Mouse (Mus musculus) CH12.LX (cell line): ENCODE results near the gene Dpy19l3. TPM values are rescaled to one million over a fixed set of nuclear protein-coding genes. Genes with fewer than 3 reads are reported as not detected.

Experiments
- DNase-seq: peaks from one replicate; pipeline ENCODE4 v3.0.0-alpha.2; 2013; ENCODE audit errors: extremely low read depth
- H3K27ac ChIP-seq: 2 replicates; pipeline ENCODE4 v1.5.1; 2012; ENCODE audit warnings: low read depth, mild to moderate bottlenecking, control low read depth, moderate library complexity; ENCODE audit not compliant: insufficient read depth
- H3K27me3 ChIP-seq: replicated peaks from 2 replicates; pipeline ENCODE3; 2012; ENCODE audit warnings: inconsistent platforms
- H3K36me3 ChIP-seq, 2 experiments: replicated peaks in 1 of 2; 2 replicates each; pipeline versions ENCODE3 to v1.6.1; 2012; ENCODE audit warnings: inconsistent platforms in 1 of 2, low read length in 1 of 2, mild to moderate bottlenecking in 1 of 2, mixed read lengths in 1 of 2, moderate library complexity in 1 of 2; ENCODE audit not compliant: control insufficient read depth in 1 of 2, insufficient read depth in 1 of 2
- H3K4me1 ChIP-seq, 2 experiments: 2 replicates each; pipeline ENCODE4 v1.6.1; 2012; ENCODE audit warnings: inconsistent platforms in 1 of 2, moderate library complexity in 1 of 2; ENCODE audit not compliant: insufficient read depth in 2 of 2, control insufficient read depth in 1 of 2
- H3K4me2 ChIP-seq: 2 replicates; pipeline ENCODE4 v1.6.1; 2012; ENCODE audit warnings: low read depth, mild to moderate bottlenecking, control low read depth; ENCODE audit not compliant: poor library complexity, insufficient read depth, severe bottlenecking
- H3K4me3 ChIP-seq, 3 experiments: fragments of 150-350 bp in 1 of 3; sonication (generic) in 1 of 3; replicated peaks in 1 of 3; 2 replicates each; pipeline versions ENCODE3 to v1.5.1; 2011 to 2012; ENCODE audit warnings: low read depth in 2 of 3, low read length in 2 of 3, mild to moderate bottlenecking in 2 of 3, moderate library complexity in 2 of 3, control low read depth in 1 of 3, improper control_type of control experiment in 1 of 3, inconsistent platforms in 1 of 3, mixed read lengths in 1 of 3; ENCODE audit not compliant: poor library complexity in 1 of 3
- H3K79me2 ChIP-seq: replicated peaks from 2 replicates; pipeline ENCODE4 v1.6.1; 2012; ENCODE audit warnings: mild to moderate bottlenecking, moderate library complexity; ENCODE audit not compliant: control insufficient read depth, poor library complexity, insufficient read depth, severe bottlenecking; ENCODE audit errors: extremely low read depth
- H3K9ac ChIP-seq: 2 replicates; pipeline ENCODE4 v1.6.1; 2012; ENCODE audit warnings: low read depth, mild to moderate bottlenecking, control low read depth, moderate library complexity; ENCODE audit not compliant: insufficient read depth
- H3K9me3 ChIP-seq: replicated peaks from 2 replicates; pipeline ENCODE3; 2012; ENCODE audit warnings: low read length, inconsistent platforms, mixed read lengths
- BHLHE40 ChIP-seq: IDR thresholded peaks from 2 replicates; pipeline ENCODE4 v1.6.1; 2011; ENCODE audit warnings: mild to moderate bottlenecking, low read depth, low read length, improper control_type of control experiment
- CHD1 ChIP-seq: IDR thresholded peaks from 2 replicates; pipeline ENCODE4 v1.6.1; 2012; ENCODE audit warnings: low read depth, low read length, improper control_type of control experiment, inconsistent platforms
- E2F4 ChIP-seq: IDR thresholded peaks from 2 replicates; pipeline ENCODE4 v1.6.1; 2011; ENCODE audit warnings: low read depth, low read length, improper control_type of control experiment; ENCODE audit not compliant: insufficient replicate concordance
- ELF1 ChIP-seq: IDR thresholded peaks from 2 replicates; pipeline ENCODE4 v1.6.1; 2014; ENCODE audit warnings: low read depth, mild to moderate bottlenecking, inconsistent platforms, low read length, improper control_type of control experiment
- HCFC1 ChIP-seq: IDR thresholded peaks from 2 replicates; pipeline ENCODE4 v1.6.1; 2012; ENCODE audit warnings: low read depth, mild to moderate bottlenecking, inconsistent platforms, low read length, improper control_type of control experiment
- JUN ChIP-seq: IDR thresholded peaks from 2 replicates; pipeline ENCODE4 v1.6.1; 2011; ENCODE audit warnings: low read depth, mild to moderate bottlenecking, low read length, improper control_type of control experiment, moderate library complexity; ENCODE audit not compliant: insufficient read depth
- KAT2A ChIP-seq: IDR thresholded peaks from 2 replicates; pipeline ENCODE4 v1.6.1; 2012; ENCODE audit warnings: low read length, improper control_type of control experiment, inconsistent platforms; ENCODE audit not compliant: insufficient replicate concordance
- MAZ ChIP-seq: IDR thresholded peaks from 2 replicates; pipeline ENCODE4 v1.6.1; 2012; ENCODE audit warnings: low read depth, mild to moderate bottlenecking, inconsistent platforms, low read length, improper control_type of control experiment, moderate library complexity
- MEF2A ChIP-seq: IDR thresholded peaks from 2 replicates; pipeline ENCODE4 v1.6.1; 2014; ENCODE audit warnings: low read depth, mild to moderate bottlenecking, inconsistent platforms, low read length, improper control_type of control experiment, borderline replicate concordance
- MXI1 ChIP-seq: IDR thresholded peaks from 2 replicates; pipeline ENCODE4 v1.6.1; 2011; ENCODE audit warnings: mild to moderate bottlenecking, low read depth, low read length, improper control_type of control experiment
- POLR2AphosphoS2 ChIP-seq: IDR thresholded peaks from 2 replicates; pipeline ENCODE4 v1.6.1; 2011; ENCODE audit warnings: low read depth, low read length, improper control_type of control experiment
- RAD21 ChIP-seq: IDR thresholded peaks from 2 replicates; pipeline ENCODE4 v1.6.1; 2011; ENCODE audit warnings: low read depth, mild to moderate bottlenecking, low read length, improper control_type of control experiment, moderate library complexity
- SIN3A ChIP-seq: IDR thresholded peaks from 2 replicates; pipeline ENCODE4 v1.6.1; 2012; ENCODE audit warnings: low read length, improper control_type of control experiment, inconsistent platforms
- SMC3 ChIP-seq: IDR thresholded peaks from 2 replicates; pipeline ENCODE4 v1.6.1; 2011; ENCODE audit warnings: low read depth, low read length, improper control_type of control experiment
- TCF12 ChIP-seq: IDR thresholded peaks from 2 replicates; pipeline ENCODE4 v1.6.1; 2014; ENCODE audit warnings: low read depth, mild to moderate bottlenecking, inconsistent platforms, low read length, improper control_type of control experiment
- USF2 ChIP-seq: conservative IDR thresholded peaks from 2 replicates; pipeline ENCODE4 v1.6.1; 2011; ENCODE audit warnings: low read depth, low read length, improper control_type of control experiment
- ZC3H11A ChIP-seq: IDR thresholded peaks from 2 replicates; pipeline ENCODE4 v1.6.1; 2012; ENCODE audit warnings: low read depth, mild to moderate bottlenecking, inconsistent platforms, low read length, improper control_type of control experiment
- ZMIZ1 ChIP-seq: IDR thresholded peaks from 2 replicates; pipeline ENCODE4 v1.6.1; 2012; ENCODE audit warnings: low read depth, mild to moderate bottlenecking, inconsistent platforms, low read length, improper control_type of control experiment
- dilution Hi-C: fragments of 300-500 bp; cut with MboI; formaldehyde crosslinking; loops from 2 replicates; pipeline ENCODE4 v1.14.3; 2020; ENCODE audit warnings: low sequenced_read_pairs; ENCODE audit not compliant: extremely low pct_unique_long_range_greater_than_20kb, extremely low pct_ligation_motif_present
- in situ Hi-C: fragments of 300-500 bp; cut with MboI; formaldehyde crosslinking; loops from 3 replicates; pipeline ENCODE4 v1.14.3; 2019; ENCODE audit warnings: low sequenced_read_pairs, low pct_ligation_motif_present, low pct_unique_long_range_greater_than_20kb, mixed read lengths
- polyA plus RNA-seq: library from polyadenylated mRNA; unstranded; fragments of >175 nt; gene quantifications from 2 replicates; pipeline ENCODE4 v1.2.1, GENCODE M21; 2012; ENCODE audit warnings: low read depth; ENCODE audit not compliant: insufficient read length
- total RNA-seq, 2 experiments: library from RNA; depleted of rRNA; stranded (reverse); fragments of 300-350 nt in 1 of 2; fragments of >200 nt in 1 of 2; gene quantifications; 2 replicates each; pipeline ENCODE4 v1.2.3; 2012 to 2014

Dpy19l3 gene
- total and polyA plus RNA-seq, 3 experiments = 5.0 to 18.3 (median 5.5) TPM

DNA sequence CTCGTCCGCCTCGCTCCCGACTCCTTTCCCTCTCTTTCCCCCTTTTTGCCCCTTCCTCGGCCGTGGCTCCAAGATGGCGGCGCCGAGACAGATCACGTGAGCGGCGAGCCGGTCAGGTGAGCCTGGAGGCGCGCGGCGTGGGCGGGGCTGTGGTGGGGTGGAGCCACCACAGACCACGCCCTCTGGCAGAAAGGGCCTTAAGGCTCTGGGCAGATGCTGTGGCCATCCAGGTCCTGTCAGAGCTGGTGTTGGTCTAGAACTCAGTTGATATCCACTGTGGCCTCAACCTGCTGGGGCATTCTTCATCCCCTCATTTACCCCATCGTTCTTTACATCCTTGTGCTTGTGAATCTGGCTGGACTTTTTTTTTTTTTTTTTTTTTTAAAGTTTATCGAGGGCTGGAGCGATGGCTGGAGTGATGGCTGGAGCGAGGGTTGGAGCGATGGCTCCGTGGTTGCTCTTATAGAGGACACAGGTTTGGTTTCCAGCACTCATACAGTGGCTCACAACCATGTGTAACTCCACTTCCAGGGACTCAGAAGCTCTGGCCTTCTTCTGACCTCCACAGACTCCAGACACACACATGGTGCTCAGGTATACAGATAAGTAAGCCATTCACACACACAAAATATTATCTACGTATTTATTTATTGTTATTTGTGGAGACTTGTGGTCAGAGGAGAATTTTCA, 48.8 kb upstream of the Dpy19l3 start, which contains the start of gene Zfp507 (continued):
- TF ChIP-seq TCF12 = peak; percentile 75
- TF ChIP-seq CHD1 = no peak
- TF ChIP-seq KAT2A = peak; percentile 44; the same call in 1 of the 2 replicates
- TF ChIP-seq MEF2A = 0 out of 2 replicates have a peak, but pooled peaks have one; percentile 8
- TF ChIP-seq POLR2AphosphoS2 = peak; percentile 47; the same call in 1 of the 2 replicates
- peak; percentile 61 for TF ChIP-seq SIN3A
- no peak for TF ChIP-seq ZC3H11A

DNA sequence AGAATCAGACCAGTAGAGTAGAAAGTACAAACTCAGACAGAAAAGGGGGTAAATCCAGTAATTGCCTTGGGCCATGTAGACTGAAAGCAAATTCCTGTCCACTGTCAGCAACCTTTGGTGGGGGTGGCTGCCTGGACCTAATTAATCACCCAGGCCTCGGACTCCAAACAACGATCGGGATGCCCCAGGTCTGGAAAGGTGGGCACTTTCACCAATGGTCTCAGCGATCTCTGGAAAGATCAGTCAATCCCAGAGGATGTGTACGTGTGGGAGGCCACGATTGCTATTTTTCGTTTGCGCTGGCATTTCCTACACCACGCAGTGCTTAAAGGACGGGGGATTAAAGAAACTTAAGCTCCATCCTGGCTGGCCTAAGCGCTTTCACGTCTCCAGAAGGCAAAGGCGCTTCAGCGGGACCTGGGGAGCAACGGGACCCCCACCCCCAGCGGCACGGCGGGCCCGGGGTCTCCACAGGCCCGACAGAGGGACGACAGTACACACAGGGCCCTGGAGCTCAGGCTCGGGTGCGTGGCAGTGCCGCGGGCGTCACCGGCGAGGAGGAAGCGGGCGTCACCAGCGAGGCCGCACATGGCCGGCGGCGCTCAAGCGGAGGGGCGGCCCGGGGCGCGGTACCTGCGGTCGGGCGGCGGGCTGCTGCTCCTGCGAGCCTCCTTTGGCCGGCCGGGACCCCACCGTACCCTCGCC, 48.1 kb upstream of the Dpy19l3 start:
- dilution Hi-C loops (no loop called here), in situ Hi-C loops (no loop called here)
- no peaks in the 10 kb centered on the region for H3K9me3 ChIP-seq
- H3K27ac ChIP-seq = peak overlapping the region; percentile 64
- peaks cover 23% of the 10 kb centered on the region for H3K79me2 ChIP-seq
- H3K4me3 ChIP-seq = peak overlapping the region; percentile 76 to 96 (median 91)
- H3K27me3 ChIP-seq = no peaks in the 10 kb centered on the region
- DNase-seq = peak; percentile 28
- H3K36me3 ChIP-seq = peaks cover 23 to 38% of the 10 kb centered on the region in 2 experiments
- H3K4me1 ChIP-seq = peaks cover 6 to 30% of the 10 kb centered on the region in 2 experiments
- peak overlapping the region; percentile 97 for H3K9ac ChIP-seq
- peak overlapping the region; percentile 10; the same call in 1 of the 2 replicates for H3K4me2 ChIP-seq
- TF ChIP-seq BHLHE40 = no peak
- peak; percentile 62; the same call in 1 of the 2 replicates for TF ChIP-seq MXI1
- TF ChIP-seq JUN = no peak
- TF ChIP-seq USF2 = no peak
- no peak for TF ChIP-seq SMC3
- TF ChIP-seq CHD1 = no peak
- no peak for TF ChIP-seq MAZ
- no peak for TF ChIP-seq RAD21
- no peak for TF ChIP-seq ZMIZ1
- no peak for TF ChIP-seq HCFC1
- TF ChIP-seq ELF1 = peak; percentile 21; the same call in 1 of the 2 replicates
- TF ChIP-seq MEF2A = no peak
- peak; percentile 12; the same call in 1 of the 2 replicates for TF ChIP-seq SIN3A
- TF ChIP-seq E2F4 = no peak
